Mouse (Mus musculus): ENCODE measurements around the gene Arid5b. TPM values are rescaled to one million over a fixed set of nuclear protein-coding genes. Genes with fewer than 3 reads are reported as not detected.

The Arid5b gene
- polyA plus RNA-seq, 1 experiment from 2014 or later: 42.7 TPM

- Histone ChIP-seq H3K9me3 (ENCODE audit: control insufficient read depth, low read length) (peaks cover 2% of the 10 kb centered on the region; the same call in 1 of the 2 replicates), H3K27ac (ENCODE audit: low read length) (no peak overlapping the region), H3K9ac (ENCODE audit: low read length) (no peak overlapping the region), H3K4me1 (replicated peaks; ENCODE audit: control insufficient read depth, insufficient read depth, low read length) (no peaks in the 10 kb centered on the region), H3K27me3 (ENCODE audit: control insufficient read depth, insufficient read depth, low read depth, low read length) (no peaks in the 10 kb centered on the region), H3K4me2 (ENCODE audit: low read depth, low read length) (no peak overlapping the region), H3K4me3 (ENCODE audit: low read length) (no peak overlapping the region), H3K36me3 (ENCODE audit: control insufficient read depth, insufficient read depth, low read length) (no peaks in the 10 kb centered on the region)
- no peak for ATAC-seq (ENCODE audit: low read depth)
- WGBS: 69% methylated on average over 5 of the region's 5 CpGs
Observed at GRCm38 (mm10) chr10:68054131-68054530, 224.4 kb downstream of the Arid5b start.

- Histone ChIP-seq H3K27ac (ENCODE audit: low read length) (no peak overlapping the region), H3K27me3 (ENCODE audit: control insufficient read depth, insufficient read depth, low read depth, low read length) (no peaks in the 10 kb centered on the region), H3K9me3 (ENCODE audit: control insufficient read depth, low read length) (no peaks in the 10 kb centered on the region), H3K36me3 (ENCODE audit: control insufficient read depth, insufficient read depth, low read length) (no peaks in the 10 kb centered on the region), H3K4me1 (replicated peaks; ENCODE audit: control insufficient read depth, insufficient read depth, low read length) (no peaks in the 10 kb centered on the region), H3K4me2 (ENCODE audit: low read depth, low read length) (no peak overlapping the region), H3K4me3 (ENCODE audit: low read length) (no peak overlapping the region), H3K9ac (ENCODE audit: low read length) (no peak overlapping the region)
- WGBS: 81% methylated on average over 8 of the region's 8 CpGs
- ATAC-seq (ENCODE audit: low read depth): no peak
Observed at GRCm38 (mm10) chr10:68052307-68052706, 226.2 kb downstream of the Arid5b start.

- H3K4me2 ChIP-seq (ENCODE audit: low read depth, low read length): no peak overlapping the region
- H3K27ac ChIP-seq (ENCODE audit: low read length): no peak overlapping the region
- H3K9ac ChIP-seq (ENCODE audit: low read length): no peak overlapping the region
- WGBS: 84% methylated on average over 14 of the region's 14 CpGs
- no peaks in the 10 kb centered on the region for H3K27me3 ChIP-seq (ENCODE audit: control insufficient read depth, insufficient read depth, low read depth, low read length)
- H3K4me1 ChIP-seq (replicated peaks; ENCODE audit: control insufficient read depth, insufficient read depth, low read length): no peaks in the 10 kb centered on the region
- no peak for ATAC-seq (ENCODE audit: low read depth)
- no peaks in the 10 kb centered on the region for H3K36me3 ChIP-seq (ENCODE audit: control insufficient read depth, insufficient read depth, low read length)
- no peaks in the 10 kb centered on the region for H3K9me3 ChIP-seq (ENCODE audit: control insufficient read depth, low read length)
- no peak overlapping the region for H3K4me3 ChIP-seq (ENCODE audit: low read length)
Observed at GRCm38 (mm10) chr10:68051316-68051933, 227.1 kb downstream of the Arid5b start.

- 87% methylated on average over 13 of the region's 13 CpGs for WGBS
- H3K36me3 ChIP-seq (ENCODE audit: control insufficient read depth, insufficient read depth, low read length): no peaks in the 10 kb centered on the region
- no peaks in the 10 kb centered on the region for H3K27me3 ChIP-seq (ENCODE audit: control insufficient read depth, insufficient read depth, low read depth, low read length)
- no peaks in the 10 kb centered on the region for H3K9me3 ChIP-seq (ENCODE audit: control insufficient read depth, low read length)
- H3K4me3 ChIP-seq (ENCODE audit: low read length): no peak overlapping the region
- ATAC-seq (ENCODE audit: low read depth): no peak
- no peak overlapping the region for H3K4me2 ChIP-seq (ENCODE audit: low read depth, low read length)
- no peak overlapping the region for H3K9ac ChIP-seq (ENCODE audit: low read length)
- no peak overlapping the region for H3K27ac ChIP-seq (ENCODE audit: low read length)
- no peaks in the 10 kb centered on the region for H3K4me1 ChIP-seq (replicated peaks; ENCODE audit: control insufficient read depth, insufficient read depth, low read length)
Observed at GRCm38 (mm10) chr10:68050882-68051281, 227.7 kb downstream of the Arid5b start.

GRCm38 (mm10) chr10:68048641-68049305, 229.8 kb downstream of the Arid5b start:
- Histone ChIP-seq H3K9me3 (ENCODE audit: control insufficient read depth, low read length) (no peaks in the 10 kb centered on the region), H3K4me2 (ENCODE audit: low read depth, low read length) (no peak overlapping the region), H3K4me3 (ENCODE audit: low read length) (no peak overlapping the region), H3K4me1 (replicated peaks; ENCODE audit: control insufficient read depth, insufficient read depth, low read length) (no peaks in the 10 kb centered on the region), H3K27me3 (ENCODE audit: control insufficient read depth, insufficient read depth, low read depth, low read length) (no peaks in the 10 kb centered on the region), H3K27ac (ENCODE audit: low read length) (no peak overlapping the region), H3K36me3 (ENCODE audit: control insufficient read depth, insufficient read depth, low read length) (no peaks in the 10 kb centered on the region), H3K9ac (ENCODE audit: low read length) (no peak overlapping the region)
- WGBS: 67% methylated on average over 8 of the region's 8 CpGs
- ATAC-seq (ENCODE audit: low read depth): no peak

GRCm38 (mm10) chr10:68044864-68045263, 233.7 kb downstream of the Arid5b start:
- Histone ChIP-seq H3K9me3 (ENCODE audit: control insufficient read depth, low read length) (no peaks in the 10 kb centered on the region), H3K9ac (ENCODE audit: low read length) (no peak overlapping the region), H3K4me2 (ENCODE audit: low read depth, low read length) (no peak overlapping the region), H3K36me3 (ENCODE audit: control insufficient read depth, insufficient read depth, low read length) (peaks cover 4% of the 10 kb centered on the region), H3K4me1 (replicated peaks; ENCODE audit: control insufficient read depth, insufficient read depth, low read length) (no peaks in the 10 kb centered on the region), H3K4me3 (ENCODE audit: low read length) (no peak overlapping the region), H3K27ac (ENCODE audit: low read length) (no peak overlapping the region), H3K27me3 (ENCODE audit: control insufficient read depth, insufficient read depth, low read depth, low read length) (no peaks in the 10 kb centered on the region)
- 96% methylated on average over 8 of the region's 8 CpGs for WGBS
- ATAC-seq (ENCODE audit: low read depth): no peak

GRCm38 (mm10) chr10:68043973-68044372, 234.6 kb downstream of the Arid5b start:
- H3K9me3 ChIP-seq (ENCODE audit: control insufficient read depth, low read length): no peaks in the 10 kb centered on the region
- H3K27ac ChIP-seq (ENCODE audit: low read length): no peak overlapping the region
- H3K27me3 ChIP-seq (ENCODE audit: control insufficient read depth, insufficient read depth, low read depth, low read length): no peaks in the 10 kb centered on the region
- no peaks in the 10 kb centered on the region for H3K4me1 ChIP-seq (replicated peaks; ENCODE audit: control insufficient read depth, insufficient read depth, low read length)
- peaks cover 4% of the 10 kb centered on the region for H3K36me3 ChIP-seq (ENCODE audit: control insufficient read depth, insufficient read depth, low read length)
- 42% methylated on average over 6 of the region's 6 CpGs for WGBS
- H3K4me2 ChIP-seq (ENCODE audit: low read depth, low read length): no peak overlapping the region
- no peak overlapping the region for H3K4me3 ChIP-seq (ENCODE audit: low read length)
- no peak for ATAC-seq (ENCODE audit: low read depth)
- no peak overlapping the region for H3K9ac ChIP-seq (ENCODE audit: low read length)
